Mouse (Mus musculus): ENCODE measurements around the gene Zap70.

- peak; percentile 20; the same call in 1 of the 2 replicates for TF ChIP-seq CTCF (IDR thresholded peaks at IDR 0.05; ENCODE audit: borderline replicate concordance, insufficient read depth, low read length)
- no peak for TF ChIP-seq POLR2A (IDR thresholded peaks at IDR 0.05; ENCODE audit: low read depth, low read length)
Measured at GRCm38 (mm10) chr1:36786377-36786776, 24.8 kb downstream of the Zap70 start.

All from embryonic fibroblast, embryonic 13.5 days (primary cell).